In genomic region chrX:169337559-169337958, GRCm38 (mm10) we compare ENCODE assay signal across 20 mouse cellular contexts. TPM values are rescaled to one million over a fixed set of nuclear protein-coding genes. Genes with fewer than 3 reads are reported as not detected.
DNase-seq lines count a peak whose midpoint lies in the region; ATAC-seq and TF ChIP-seq lines count a peak whose summit lies in the region.
"Had no signal": no experiment of that assay in that cellular context is flagged by ENCODE, and none has a peak within 500 bp of the region (broad histone marks: within the 10 kb centered on the region; RNA-seq: fewer than 3 reads in every experiment).

No protein-coding gene starts in this region.

- TF ChIP-seq CTCF in MEL (IDR thresholded peaks at IDR 0.05 in 2 of 3, conservative IDR thresholded peaks at IDR 0.05 in 1 of 3; ENCODE audit: control insufficient read depth in 1 of 3, insufficient read depth in 1 of 3, low read depth in 2 of 3, low read length in 3 of 3, poor library complexity in 1 of 3, severe bottlenecking in 1 of 3): no peak

- H3K4me1 ChIP-seq in MEL (ENCODE audit: control insufficient read depth in 1 of 2, insufficient read depth in 2 of 2, low read length in 2 of 2): peaks cover 0 to 3% of the 10 kb centered on the region in 2 experiments; a peak in 2 of 4 replicates

- H3K79me2 ChIP-seq in MEL (ENCODE audit: control insufficient read depth, insufficient read depth, low read length, poor library complexity): no peaks in the 10 kb centered on the region

- H3K27ac ChIP-seq in MEL (ENCODE audit: control insufficient read depth, low read depth, low read length): no peak overlapping the region

- peak; percentile 56; the same call in 1 of the 2 replicates for ATAC-seq in megakaryocyte, adult 5-6 weeks (ENCODE audit: poor library complexity, severe bottlenecking)
- no peak for ATAC-seq in granulocyte monocyte progenitor cell, adult 5-6 weeks (replicated peaks; ENCODE audit: poor library complexity, severe bottlenecking)
- ATAC-seq: activated CD4-positive, CD25-positive, alpha-beta regulatory T cell, adult 4 months; CD4-positive, CD25-positive, alpha-beta regulatory T cell, adult 4 months; Patski had no signal

- no peak for TF ChIP-seq POLR2A in MEL (IDR thresholded peaks at IDR 0.05; ENCODE audit: control insufficient read depth in 1 of 2, insufficient read depth in 1 of 2, low read depth in 1 of 2, low read length in 2 of 2, poor library complexity in 1 of 2)

- no peaks in the 10 kb centered on the region for H3K27me3 ChIP-seq in MEL (ENCODE audit: control insufficient read depth in 1 of 2, insufficient read depth in 2 of 2, low read length in 2 of 2)
- H3K27me3 ChIP-seq: CH12.LX, Patski had no signal

- H3K36me3 ChIP-seq in MEL (ENCODE audit: control insufficient read depth in 1 of 2, insufficient read depth in 2 of 2, low read length in 2 of 2): peaks cover 0 to 9% of the 10 kb centered on the region in 2 experiments; a peak in 2 of 4 replicates
- H3K36me3 ChIP-seq: G1E had no signal

- H3K9me3 ChIP-seq in MEL (replicated peaks; ENCODE audit: insufficient read depth, low read length): no peaks in the 10 kb centered on the region
- H3K9me3 ChIP-seq: G1E had no signal

- no peak for TF ChIP-seq EP300 in MEL (IDR thresholded peaks at IDR 0.05; ENCODE audit: low read depth in 1 of 2, low read length in 2 of 2)

- no peak overlapping the region for H3K9ac ChIP-seq in MEL (ENCODE audit: control insufficient read depth, low read depth, low read length, poor library complexity, severe bottlenecking)

- H3K4me3 ChIP-seq in MEL (ENCODE audit: control insufficient read depth in 1 of 2, insufficient read depth in 1 of 2, low read depth in 2 of 2, low read length in 2 of 2): no peak overlapping the region

- DNase-seq in MEL (ENCODE audit: low read depth, low spot score): no peak
- no peak for DNase-seq in layer of hippocampus, postnatal 25 days (ENCODE audit: extremely low spot score in 1 of 2, low spot score in 1 of 2)
- DNase-seq: adrenal gland, adult 2 months; adrenal gland, adult 8-10 months; adrenal gland, postnatal 10 days; adrenal gland, postnatal 14 days; adrenal gland, postnatal 25 days; adrenal gland, postnatal 36 days; B cell, adult 2 months; cerebellum, adult 11 months; cerebellum, adult 11-12 months; cerebellum, adult 18-20 months; cerebellum, adult 2 months had no signal

- no peak for TF ChIP-seq RAD21 in MEL (IDR thresholded peaks at IDR 0.05; ENCODE audit: low read depth, low read length)

TF ChIP-seq in MEL, 35 proteins besides CTCF, POLR2A, EP300 and RAD21:
- TF ChIP-seq USF1 (IDR thresholded peaks at IDR 0.05; ENCODE audit: low read depth, low read length) (peak; percentile 61), MAFK (IDR thresholded peaks at IDR 0.05; ENCODE audit: borderline replicate concordance, low read depth, low read length) (no peak)

RNA-seq across cellular contexts. Expression of gene Hccs, which starts 17.4 kb away (rescaled TPM):
- 70.5 and 78.1 TPM in 2 replicates for total RNA-seq in MEL (2012; rRNA removed)
- polyA plus RNA-seq in MEL (2012; ENCODE audit: insufficient read depth in 1 of 2, insufficient read length in 2 of 2, low read depth in 1 of 2, low replicate concordance in 2 of 2, missing spikeins in 1 of 2): 10 to 100 TPM in 1 of 2 experiments, not detected in 1; 67.0 TPM
- total RNA-seq in megakaryocyte, adult 5-6 weeks (2015): 30.8 and 39.3 TPM in 2 replicates
- total RNA-seq in megakaryocyte, adult 5-6 weeks (2017): 31.5 and 34.6 TPM in 2 replicates
- 30.7 and 33.7 TPM in 2 replicates for total RNA-seq in granulocyte monocyte progenitor cell, adult 5-6 weeks (2014; fragmentation: Nextera tagmentation)
- total RNA-seq in granulocyte monocyte progenitor cell, adult 5-6 weeks (2017): 34.1 and 37.2 TPM in 2 replicates
- total RNA-seq in layer of hippocampus, postnatal 25 days (2021): 10 to 100 TPM; 21.3 to 24.7 TPM
